Mouse (Mus musculus): ENCODE results near the gene Rnf6. TPM values are rescaled to one million over a fixed set of nuclear protein-coding genes. Genes with fewer than 3 reads are reported as not detected.

Rnf6 gene
- polyA plus RNA-seq, 1 experiment from 2014 or later = 39.0 TPM

- Histone ChIP-seq H3K4me1 (ENCODE audit: control insufficient read depth in 2 of 2, insufficient read depth in 2 of 2, low read length in 2 of 2) (peaks cover 6 to 14% of the 10 kb centered on the region in 2 experiments), H3K4me2 (ENCODE audit: low read length) (no peak overlapping the region), H3K36me3 (ENCODE audit: control insufficient read depth, insufficient read depth, low read length) (no peaks in the 10 kb centered on the region), H3K9ac (ENCODE audit: low read length) (no peak overlapping the region), H3K9me3 (ENCODE audit: control insufficient read depth, low read length) (no peaks in the 10 kb centered on the region), H3K27ac (replicated peaks in 1 of 2; ENCODE audit: control insufficient read depth in 1 of 2, insufficient read depth in 1 of 2, low read depth in 2 of 2, low read length in 2 of 2) (peak overlapping the region in 1 of 2 experiments; percentile 0; a peak in 2 of 4 replicates), H3K27me3 (ENCODE audit: control insufficient read depth, insufficient read depth, low read length) (no peaks in the 10 kb centered on the region), H3K4me3 (ENCODE audit: control insufficient read depth in 1 of 2, insufficient read depth in 1 of 2, low read depth in 1 of 2, low read length in 2 of 2) (no peak overlapping the region)
- 23% methylated on average over 12 of the region's 12 CpGs for WGBS
- no peak for ATAC-seq (ENCODE audit: insufficient number of reproducible peaks, insufficient read depth, low FRiP score, low read depth)
Measured at GRCm38 (mm10) chr5:146250369-146251075, 29.2 kb upstream of the Rnf6 start.

GRCm38 (mm10) chr5:146248746-146249145 is 27.4 kb upstream of the Rnf6 start:
- Histone ChIP-seq H3K4me3 (ENCODE audit: control insufficient read depth in 1 of 2, insufficient read depth in 1 of 2, low read depth in 1 of 2, low read length in 2 of 2) (no peak overlapping the region), H3K9me3 (ENCODE audit: control insufficient read depth, low read length) (no peaks in the 10 kb centered on the region), H3K9ac (ENCODE audit: low read length) (no peak overlapping the region), H3K36me3 (ENCODE audit: control insufficient read depth, insufficient read depth, low read length) (no peaks in the 10 kb centered on the region), H3K27me3 (ENCODE audit: control insufficient read depth, insufficient read depth, low read length) (no peaks in the 10 kb centered on the region), H3K4me1 (ENCODE audit: control insufficient read depth in 2 of 2, insufficient read depth in 2 of 2, low read length in 2 of 2) (peaks cover 6 to 14% of the 10 kb centered on the region in 2 experiments), H3K27ac (replicated peaks in 1 of 2; ENCODE audit: control insufficient read depth in 1 of 2, insufficient read depth in 1 of 2, low read depth in 2 of 2, low read length in 2 of 2) (no peak overlapping the region), H3K4me2 (ENCODE audit: low read length) (no peak overlapping the region)
- no peak for ATAC-seq (ENCODE audit: insufficient number of reproducible peaks, insufficient read depth, low FRiP score, low read depth)
- WGBS = 83% methylated on average over 10 of the region's 10 CpGs

GRCm38 (mm10) chr5:146247709-146248108 is 26.4 kb upstream of the Rnf6 start:
- H3K4me1 ChIP-seq (ENCODE audit: control insufficient read depth in 2 of 2, insufficient read depth in 2 of 2, low read length in 2 of 2) = peaks cover 9 to 16% of the 10 kb centered on the region in 2 experiments
- H3K27me3 ChIP-seq (ENCODE audit: control insufficient read depth, insufficient read depth, low read length) = no peaks in the 10 kb centered on the region
- H3K27ac ChIP-seq (replicated peaks in 1 of 2; ENCODE audit: control insufficient read depth in 1 of 2, insufficient read depth in 1 of 2, low read depth in 2 of 2, low read length in 2 of 2) = no peak overlapping the region
- WGBS = 58% methylated on average over 5 of the region's 5 CpGs
- H3K4me3 ChIP-seq (ENCODE audit: control insufficient read depth in 1 of 2, insufficient read depth in 1 of 2, low read depth in 1 of 2, low read length in 2 of 2) = no peak overlapping the region
- no peak overlapping the region for H3K9ac ChIP-seq (ENCODE audit: low read length)
- no peak for ATAC-seq (ENCODE audit: insufficient number of reproducible peaks, insufficient read depth, low FRiP score, low read depth)
- no peaks in the 10 kb centered on the region for H3K36me3 ChIP-seq (ENCODE audit: control insufficient read depth, insufficient read depth, low read length)
- no peak overlapping the region for H3K4me2 ChIP-seq (ENCODE audit: low read length)
- H3K9me3 ChIP-seq (ENCODE audit: control insufficient read depth, low read length) = no peaks in the 10 kb centered on the region

GRCm38 (mm10) chr5:146246386-146246785 is 25.0 kb upstream of the Rnf6 start:
- no peaks in the 10 kb centered on the region for H3K9me3 ChIP-seq (ENCODE audit: control insufficient read depth, low read length)

GRCm38 (mm10) chr5:146245646-146246370 is 24.5 kb upstream of the Rnf6 start:
- Histone ChIP-seq H3K4me1 (ENCODE audit: control insufficient read depth in 2 of 2, insufficient read depth in 2 of 2, low read length in 2 of 2) (peaks cover 11 to 16% of the 10 kb centered on the region in 2 experiments), H3K4me2 (ENCODE audit: low read length) (no peak overlapping the region), H3K36me3 (ENCODE audit: control insufficient read depth, insufficient read depth, low read length) (no peaks in the 10 kb centered on the region), H3K4me3 (ENCODE audit: control insufficient read depth in 1 of 2, insufficient read depth in 1 of 2, low read depth in 1 of 2, low read length in 2 of 2) (no peak overlapping the region), H3K27me3 (ENCODE audit: control insufficient read depth, insufficient read depth, low read length) (no peaks in the 10 kb centered on the region), H3K9ac (ENCODE audit: low read length) (no peak overlapping the region), H3K9me3 (ENCODE audit: control insufficient read depth, low read length) (no peaks in the 10 kb centered on the region), H3K27ac (replicated peaks in 1 of 2; ENCODE audit: control insufficient read depth in 1 of 2, insufficient read depth in 1 of 2, low read depth in 2 of 2, low read length in 2 of 2) (no peak overlapping the region)
- ATAC-seq (ENCODE audit: insufficient number of reproducible peaks, insufficient read depth, low FRiP score, low read depth) = no peak
- WGBS = 85% methylated on average over 7 of the region's 7 CpGs

More at GRCm38 (mm10) chr5:146246386-146246785, 25.0 kb upstream of the Rnf6 start:
- no peak for ATAC-seq (ENCODE audit: insufficient number of reproducible peaks, insufficient read depth, low FRiP score, low read depth)
- no peak overlapping the region for H3K9ac ChIP-seq (ENCODE audit: low read length)
- no peak overlapping the region for H3K4me3 ChIP-seq (ENCODE audit: control insufficient read depth in 1 of 2, insufficient read depth in 1 of 2, low read depth in 1 of 2, low read length in 2 of 2)
- no peak overlapping the region for H3K27ac ChIP-seq (replicated peaks in 1 of 2; ENCODE audit: control insufficient read depth in 1 of 2, insufficient read depth in 1 of 2, low read depth in 2 of 2, low read length in 2 of 2)
- peaks cover 11 to 21% of the 10 kb centered on the region in 2 experiments for H3K4me1 ChIP-seq (ENCODE audit: control insufficient read depth in 2 of 2, insufficient read depth in 2 of 2, low read length in 2 of 2)
- no peaks in the 10 kb centered on the region for H3K36me3 ChIP-seq (ENCODE audit: control insufficient read depth, insufficient read depth, low read length)
- no peaks in the 10 kb centered on the region for H3K27me3 ChIP-seq (ENCODE audit: control insufficient read depth, insufficient read depth, low read length)
- no peak overlapping the region for H3K4me2 ChIP-seq (ENCODE audit: low read length)
- 100% methylated on average over 1 of the region's 1 CpGs for WGBS

- ATAC-seq (ENCODE audit: insufficient number of reproducible peaks, insufficient read depth, low FRiP score, low read depth) = no peak
- 97% methylated on average over 4 of the region's 4 CpGs for WGBS
Measured at GRCm38 (mm10) chr5:146245193-146245592, 23.8 kb upstream of the Rnf6 start.

GRCm38 (mm10) chr5:146241202-146241601 is 19.8 kb upstream of the Rnf6 start:
- WGBS = 86% methylated on average over 3 of the region's 3 CpGs
- no peak for ATAC-seq (ENCODE audit: insufficient number of reproducible peaks, insufficient read depth, low FRiP score, low read depth)
- H3K4me1 ChIP-seq (ENCODE audit: control insufficient read depth in 2 of 2, insufficient read depth in 2 of 2, low read length in 2 of 2) = peaks cover 4 to 7% of the 10 kb centered on the region in 2 experiments; a peak in 2 of 4 replicates
- H3K4me2 ChIP-seq (ENCODE audit: low read length) = no peak overlapping the region
- no peak overlapping the region for H3K4me3 ChIP-seq (ENCODE audit: control insufficient read depth in 1 of 2, insufficient read depth in 1 of 2, low read depth in 1 of 2, low read length in 2 of 2)
- no peaks in the 10 kb centered on the region for H3K9me3 ChIP-seq (ENCODE audit: control insufficient read depth, low read length)
- H3K27ac ChIP-seq (replicated peaks in 1 of 2; ENCODE audit: control insufficient read depth in 1 of 2, insufficient read depth in 1 of 2, low read depth in 2 of 2, low read length in 2 of 2) = no peak overlapping the region
- H3K27me3 ChIP-seq (ENCODE audit: control insufficient read depth, insufficient read depth, low read length) = no peaks in the 10 kb centered on the region
- no peak overlapping the region for H3K9ac ChIP-seq (ENCODE audit: low read length)
- H3K36me3 ChIP-seq (ENCODE audit: control insufficient read depth, insufficient read depth, low read length) = no peaks in the 10 kb centered on the region

More at GRCm38 (mm10) chr5:146245193-146245592, 23.8 kb upstream of the Rnf6 start:
- H3K27ac ChIP-seq (replicated peaks in 1 of 2; ENCODE audit: control insufficient read depth in 1 of 2, insufficient read depth in 1 of 2, low read depth in 2 of 2, low read length in 2 of 2) = no peak overlapping the region
- no peak overlapping the region for H3K4me3 ChIP-seq (ENCODE audit: control insufficient read depth in 1 of 2, insufficient read depth in 1 of 2, low read depth in 1 of 2, low read length in 2 of 2)
- no peaks in the 10 kb centered on the region for H3K9me3 ChIP-seq (ENCODE audit: control insufficient read depth, low read length)
- no peak overlapping the region for H3K9ac ChIP-seq (ENCODE audit: low read length)
- no peaks in the 10 kb centered on the region for H3K36me3 ChIP-seq (ENCODE audit: control insufficient read depth, insufficient read depth, low read length)
- H3K27me3 ChIP-seq (ENCODE audit: control insufficient read depth, insufficient read depth, low read length) = no peaks in the 10 kb centered on the region
- H3K4me2 ChIP-seq (ENCODE audit: low read length) = no peak overlapping the region
- H3K4me1 ChIP-seq (ENCODE audit: control insufficient read depth in 2 of 2, insufficient read depth in 2 of 2, low read length in 2 of 2) = peaks cover 5 to 10% of the 10 kb centered on the region in 2 experiments; a peak in 3 of 4 replicates

Data from heart, embryonic 14.5 days (tissue).